Mouse (Mus musculus) forebrain, embryonic 14.5 days (tissue): ENCODE data around the gene Tceal1. TPM values are rescaled to one million over a fixed set of nuclear protein-coding genes. Genes with fewer than 3 reads are reported as not detected.
"Not testable (repeated sequence)": the region's sequence is repeated elsewhere in the genome, so short reads cannot be mapped to it uniquely, and the experiment has no call there.

ENCODE experiments used
- ATAC-seq: fragments of 200-750 bp; cut with Nextera tagmentation; 2 replicates; pipeline ENCODE4 v1.8.0; 2017; ENCODE audit warnings: mild to moderate bottlenecking, moderate library complexity
- DNase-seq: peaks from one replicate; pipeline ENCODE4 v3.0.0-alpha.2; 2015; ENCODE audit warnings: low spot score
- H3K27ac ChIP-seq: fragments of 300-500 bp; sonication (generic); 2 replicates; pipeline ENCODE4 v1.5.1; 2014; ENCODE audit warnings: low read depth, mild to moderate bottlenecking, control low read depth, low read length, moderate library complexity
- H3K27me3 ChIP-seq: fragments of 300-500 bp; sonication (generic); replicated peaks from 2 replicates; pipeline ENCODE4 v1.6.1; 2014; ENCODE audit warnings: low read length, control low read depth, mixed read lengths; ENCODE audit not compliant: control insufficient read depth, insufficient read depth
- H3K36me3 ChIP-seq: fragments of 300-500 bp; sonication (generic); 2 replicates; pipeline ENCODE4 v1.6.1; 2014; ENCODE audit warnings: low read length, control low read depth; ENCODE audit not compliant: control insufficient read depth, insufficient read depth
- H3K4me1 ChIP-seq: fragments of 300-500 bp; sonication (generic); 2 replicates; pipeline ENCODE4 v1.6.1; 2014; ENCODE audit warnings: antibody characterized with exemption, low read length, control low read depth; ENCODE audit not compliant: control insufficient read depth, insufficient read depth
- H3K4me2 ChIP-seq: fragments of 300-500 bp; sonication (generic); 2 replicates; pipeline ENCODE4 v1.6.1; 2014; ENCODE audit warnings: mild to moderate bottlenecking, control low read depth, low read length
- H3K4me3 ChIP-seq: fragments of 300-500 bp; sonication (generic); 2 replicates; pipeline ENCODE4 v1.5.1; 2014; ENCODE audit warnings: low read depth, low read length, control low read depth
- H3K9ac ChIP-seq: fragments of 300-500 bp; sonication (generic); 2 replicates; pipeline ENCODE4 v1.6.1; 2014; ENCODE audit warnings: mild to moderate bottlenecking, low read length, control low read depth, moderate library complexity
- H3K9me3 ChIP-seq: fragments of 300-500 bp; sonication (generic); replicated peaks from 2 replicates; pipeline ENCODE4 v1.6.1; 2016; ENCODE audit warnings: low read length, control low read depth, mixed read lengths; ENCODE audit not compliant: control insufficient read depth
- whole genome bisulfite sequencing: fragments of 180-500 bp; shearing (Covaris S2); extraction: QIAGEN DNeasy Blood & Tissue Kit; methylation state at CpG from one replicate; pipeline ENCODE4 v1.1.7; 2014; 5-methylcytosine and 5-hydroxymethylcytosine counted together
- polyA plus RNA-seq: library from polyadenylated mRNA; unstranded; fragments of >200 nt; fragmentation: Nextera tagmentation; extraction: Ambion mirVana; gene quantifications from 2 replicates; pipeline ENCODE4 v1.2.1, GENCODE M21; 2014

The Tceal1 gene
- polyA plus RNA-seq, 1 experiment from 2014 or later = 23.3 TPM

DNA sequence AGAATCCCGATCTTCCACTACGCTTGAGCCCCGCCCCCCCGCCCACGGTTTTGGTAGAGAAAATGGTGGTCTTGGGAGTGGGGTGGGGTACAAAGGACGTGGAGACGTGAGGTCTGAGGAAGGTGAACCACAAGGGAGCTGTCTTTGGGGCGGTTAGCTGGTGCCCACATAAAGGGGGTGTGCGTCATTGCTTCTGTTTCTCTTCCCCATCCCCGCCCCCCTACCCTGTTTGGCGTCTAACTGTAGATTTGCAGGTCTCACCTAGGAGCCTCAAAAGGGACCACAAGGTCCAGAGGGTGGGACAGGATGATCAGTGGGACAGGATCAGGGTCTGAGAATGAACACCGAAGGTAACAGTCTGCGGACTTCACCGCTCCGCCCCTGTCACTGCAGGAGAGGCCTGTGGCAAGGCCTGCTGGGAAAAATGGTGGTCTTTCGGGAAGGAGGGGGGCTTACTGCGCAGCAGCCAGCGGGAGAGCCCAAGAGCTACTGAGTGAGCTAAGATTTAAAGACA lies 443 bp downstream of the Tceal1 start:
- H3K36me3 ChIP-seq = no peaks in the 10 kb centered on the region
- H3K9ac ChIP-seq = peak overlapping the region; percentile 69
- 29% methylated on average over 18 of the region's 18 CpGs for WGBS
- peak overlapping the region; percentile 41 for H3K4me3 ChIP-seq
- H3K9me3 ChIP-seq = no peaks in the 10 kb centered on the region
- H3K4me1 ChIP-seq = no peaks in the 10 kb centered on the region
- peak; percentile 92 for ATAC-seq
- peak overlapping the region; percentile 50 for H3K4me2 ChIP-seq
- no peaks in the 10 kb centered on the region for H3K27me3 ChIP-seq
- H3K27ac ChIP-seq = peak overlapping the region; percentile 91
- DNase-seq = peak; percentile 81

- H3K9ac ChIP-seq = peak overlapping the region; percentile 69
- no peaks in the 10 kb centered on the region for H3K4me1 ChIP-seq
- DNase-seq (no peak), ATAC-seq (peak; percentile 38)
- peak overlapping the region; percentile 41 for H3K4me3 ChIP-seq
- WGBS = 43% methylated on average over 14 of the region's 14 CpGs
- H3K27ac ChIP-seq = peak overlapping the region; percentile 91
- no peaks in the 10 kb centered on the region for H3K36me3 ChIP-seq
- no peaks in the 10 kb centered on the region for H3K27me3 ChIP-seq
- peak overlapping the region; percentile 50 for H3K4me2 ChIP-seq
- H3K9me3 ChIP-seq = no peaks in the 10 kb centered on the region
Observed at GRCm38 (mm10) chrX:136708782-136709181, 1.0 kb downstream of the Tceal1 start.

GRCm38 (mm10) chrX:136714742-136715474 lies 7.1 kb downstream of the Tceal1 start:
- H3K4me3 ChIP-seq, H3K4me1 ChIP-seq, H3K27ac ChIP-seq, H3K9me3 ChIP-seq, H3K4me2 ChIP-seq, H3K9ac ChIP-seq, H3K36me3 ChIP-seq, H3K27me3 ChIP-seq: not testable (repeated sequence)
- WGBS = 33% methylated on average over 3 of the region's 3 CpGs
- ATAC-seq (peak; percentile 91), DNase-seq (peak; percentile 17)

- Histone ChIP-seq H3K4me3 (no peak overlapping the region), H3K4me2 (no peak overlapping the region), H3K27me3 (no peaks in the 10 kb centered on the region), H3K9ac (no peak overlapping the region), H3K27ac (no peak overlapping the region), H3K36me3 (peaks cover 16% of the 10 kb centered on the region), H3K4me1 (no peaks in the 10 kb centered on the region), H3K9me3 (no peaks in the 10 kb centered on the region)
- DNase-seq (no peak), ATAC-seq (no peak)
- WGBS = 84% methylated on average over 4 of the region's 4 CpGs
Observed at GRCm38 (mm10) chrX:136732016-136732415, 24.2 kb downstream of the Tceal1 start.

- ATAC-seq = no peak
- H3K27me3 ChIP-seq = no peaks in the 10 kb centered on the region
- peaks cover 8% of the 10 kb centered on the region for H3K36me3 ChIP-seq
- DNase-seq = peak; percentile 46
- H3K9ac ChIP-seq = peak overlapping the region; percentile 74
- peak overlapping the region; percentile 52 for H3K4me3 ChIP-seq
- peaks cover 7% of the 10 kb centered on the region; the same call in 1 of the 2 replicates for H3K4me1 ChIP-seq
- H3K4me2 ChIP-seq = peak overlapping the region; percentile 61
- no peaks in the 10 kb centered on the region for H3K9me3 ChIP-seq
- no peak overlapping the region; the same call in 1 of the 2 replicates for H3K27ac ChIP-seq
- WGBS = 30% methylated on average over 15 of the region's 15 CpGs
Observed at GRCm38 (mm10) chrX:136740087-136740790, 32.5 kb downstream of the Tceal1 start.

GRCm38 (mm10) chrX:136740791-136741650 lies 33.2 kb downstream of the Tceal1 start:
- peak overlapping the region; percentile 86 for H3K27ac ChIP-seq
- H3K9ac ChIP-seq = peak overlapping the region; percentile 74
- peak; percentile 98 for ATAC-seq
- 32% methylated on average over 39 of the region's 39 CpGs for WGBS
- no peaks in the 10 kb centered on the region for H3K9me3 ChIP-seq
- peak overlapping the region; percentile 61 for H3K4me2 ChIP-seq
- H3K27me3 ChIP-seq = no peaks in the 10 kb centered on the region
- peaks cover 4% of the 10 kb centered on the region; the same call in 1 of the 2 replicates for H3K36me3 ChIP-seq
- H3K4me3 ChIP-seq = peak overlapping the region; percentile 52
- H3K4me1 ChIP-seq = peaks cover 7% of the 10 kb centered on the region; the same call in 1 of the 2 replicates
- DNase-seq = peak; percentile 98

- Histone ChIP-seq H3K36me3 (0 out of 2 replicates have a peak, but pooled peaks cover 3% of the 10 kb centered on the region), H3K27me3 (no peaks in the 10 kb centered on the region), H3K9me3 (no peaks in the 10 kb centered on the region), H3K4me2 (peak overlapping the region; percentile 56), H3K4me1 (peaks cover 7% of the 10 kb centered on the region; the same call in 1 of the 2 replicates), H3K9ac (peak overlapping the region; percentile 52), H3K27ac (peak overlapping the region; percentile 86), H3K4me3 (peak overlapping the region; percentile 52)
- 36% methylated on average over 46 of the region's 46 CpGs for WGBS
- DNase-seq (peak; percentile 78), ATAC-seq (peak; percentile 76)
Observed at GRCm38 (mm10) chrX:136741651-136742201, 33.9 kb downstream of the Tceal1 start.

DNA sequence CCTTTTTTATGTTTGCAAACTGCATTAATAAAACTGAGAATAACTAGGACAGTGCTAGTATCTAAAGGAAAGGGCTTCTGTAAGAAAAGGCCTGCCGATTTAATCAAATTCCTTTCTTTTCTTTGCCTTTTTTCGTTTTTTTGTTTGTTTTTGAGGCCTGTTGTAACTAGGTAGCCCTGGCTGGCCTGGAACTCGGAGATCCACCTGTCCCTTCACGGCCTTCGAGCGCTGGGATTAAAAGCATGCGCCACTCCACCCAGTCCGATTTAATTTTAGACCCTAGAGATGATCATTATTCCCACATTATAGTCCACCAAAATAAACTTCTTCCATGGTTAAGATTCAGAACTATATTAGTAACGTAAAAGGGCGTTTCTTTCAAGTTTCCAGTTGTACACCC lies 34.5 kb downstream of the Tceal1 start:
- Histone ChIP-seq H3K4me1 (peaks cover 7% of the 10 kb centered on the region; the same call in 1 of the 2 replicates), H3K4me3 (peak overlapping the region; percentile 52), H3K9ac (peak overlapping the region; percentile 52), H3K27me3 (no peaks in the 10 kb centered on the region), H3K27ac (peak overlapping the region; percentile 86; the same call in 1 of the 2 replicates), H3K4me2 (peak overlapping the region; percentile 56), H3K36me3 (0 out of 2 replicates have a peak, but pooled peaks cover 3% of the 10 kb centered on the region), H3K9me3 (no peaks in the 10 kb centered on the region)
- DNase-seq (no peak), ATAC-seq (no peak)
- WGBS = 40% methylated on average over 10 of the region's 10 CpGs
